Mouse (Mus musculus) lung, postnatal 0 days (tissue): Measurements from ENCODE around the gene Trpm8.

Source experiments
- CTCF ChIP-seq: IDR thresholded peaks from 2 replicates; pipeline ENCODE4 v1.5.1; 2016; ENCODE audit warnings: antibody characterized with exemption, mild to moderate bottlenecking
- EP300 ChIP-seq: IDR thresholded peaks from 2 replicates; pipeline ENCODE4 v1.6.1; 2016; ENCODE audit warnings: antibody characterized with exemption, mild to moderate bottlenecking, control low read depth

DNA sequence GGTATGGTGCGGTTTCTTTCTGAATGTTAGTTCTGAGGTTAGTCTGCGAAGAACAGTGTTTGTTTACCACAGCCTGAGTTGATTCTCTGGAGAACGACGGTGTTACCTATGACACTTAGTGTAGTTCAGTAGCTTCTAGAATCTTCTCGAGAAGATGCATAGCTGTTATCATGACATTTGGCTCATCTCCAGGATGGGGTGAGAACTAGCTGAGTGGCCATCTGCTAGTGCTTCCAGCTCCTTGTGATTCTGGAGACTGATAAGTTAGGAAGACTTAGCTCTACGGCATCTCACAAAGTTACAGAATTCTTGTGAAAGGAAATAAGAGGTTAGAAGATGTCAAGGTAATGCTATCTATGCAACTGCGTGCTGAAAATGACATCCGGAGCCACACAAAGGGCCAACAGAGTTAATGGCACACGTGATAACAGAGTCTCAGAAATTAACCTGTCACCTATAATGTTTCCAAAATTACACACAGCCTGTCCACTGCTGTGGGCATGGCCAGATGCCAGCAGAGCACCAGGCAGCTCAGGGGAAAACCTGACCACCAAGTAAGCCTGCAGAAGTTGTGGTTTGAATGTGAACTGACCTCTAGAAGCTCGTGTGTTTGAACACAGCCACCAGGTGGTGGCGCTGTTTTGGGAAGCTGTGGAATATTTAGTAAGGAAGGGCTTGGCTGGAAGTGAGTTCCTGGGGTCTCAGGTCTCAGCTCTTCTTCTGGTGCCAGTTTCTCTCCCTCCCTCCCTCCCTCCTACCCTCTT is 89.6 kb downstream of the Trpm8 start:
- peak; percentile 34 for TF ChIP-seq CTCF
- no peak for TF ChIP-seq EP300
